Mouse (Mus musculus): ENCODE data around the gene Bcl2l12.

Bcl2l12 gene

GRCm38 (mm10) chr7:45016761-45017160 lies 18.2 kb upstream of the Bcl2l12 start:
- no peak for DNase-seq

- DNase-seq = peak; percentile 100
Observed at GRCm38 (mm10) chr7:45015957-45016612, 17.6 kb upstream of the Bcl2l12 start, which contains the start of gene Scaf1. Gene Scaf1 (minus strand): TSS chr7:45016363.

- DNase-seq = no peak
Observed at GRCm38 (mm10) chr7:45015344-45015956, 16.9 kb upstream of the Bcl2l12 start.

GRCm38 (mm10) chr7:45014096-45014451 lies 15.6 kb upstream of the Bcl2l12 start:
- no peak for DNase-seq

GRCm38 (mm10) chr7:45013366-45014095 lies 15.0 kb upstream of the Bcl2l12 start:
- DNase-seq = no peak

- DNase-seq = no peak
Observed at GRCm38 (mm10) chr7:45012824-45013223, 14.3 kb upstream of the Bcl2l12 start.

- DNase-seq = no peak
Observed at GRCm38 (mm10) chr7:45012011-45012410, 13.5 kb upstream of the Bcl2l12 start.

- DNase-seq = no peak
Observed at GRCm38 (mm10) chr7:45008411-45008810, 9.9 kb upstream of the Bcl2l12 start.

GRCm38 (mm10) chr7:45007846-45008245 lies 9.3 kb upstream of the Bcl2l12 start:
- no peak for DNase-seq

- no peak for DNase-seq
Observed at GRCm38 (mm10) chr7:45007141-45007540, 8.6 kb upstream of the Bcl2l12 start.

GRCm38 (mm10) chr7:45006503-45006902 lies 8.0 kb upstream of the Bcl2l12 start:
- no peak for DNase-seq

- DNase-seq = no peak
Observed at GRCm38 (mm10) chr7:45005321-45005992, 6.9 kb upstream of the Bcl2l12 start.

GRCm38 (mm10) chr7:45004546-45004945 lies 6.0 kb upstream of the Bcl2l12 start:
- DNase-seq = no peak

- DNase-seq = no peak
Observed at GRCm38 (mm10) chr7:45002440-45002839, 3.9 kb upstream of the Bcl2l12 start.

- peak in 1 of 2 experiments; percentile 64 for DNase-seq
Observed at GRCm38 (mm10) chr7:45000539-45001114, 2.1 kb upstream of the Bcl2l12 start.

GRCm38 (mm10) chr7:44999753-45000152 lies 1.2 kb upstream of the Bcl2l12 start:
- DNase-seq = peak; percentile 44 to 67

GRCm38 (mm10) chr7:44997940-44998428 lies 528 bp downstream of the Bcl2l12 start:
- DNase-seq = no peak

- DNase-seq = peak; percentile 98 to 99
Observed at GRCm38 (mm10) chr7:44997231-44997939, 1.1 kb downstream of the Bcl2l12 start, which contains the start of gene Irf3. Gene Irf3 (plus strand): TSS chr7:44997648.

GRCm38 (mm10) chr7:44996672-44997071 lies 1.8 kb downstream of the Bcl2l12 start:
- DNase-seq = no peak

- no peak for DNase-seq
Observed at GRCm38 (mm10) chr7:44986879-44987718, 11.4 kb downstream of the Bcl2l12 start.

All from kidney, postnatal 25 days (tissue).